Mouse (Mus musculus): ENCODE measurements around the gene Ttll13.
A peak's percentile ranks its signal among the peaks of the same experiment; 100 is the strongest.

DNA sequence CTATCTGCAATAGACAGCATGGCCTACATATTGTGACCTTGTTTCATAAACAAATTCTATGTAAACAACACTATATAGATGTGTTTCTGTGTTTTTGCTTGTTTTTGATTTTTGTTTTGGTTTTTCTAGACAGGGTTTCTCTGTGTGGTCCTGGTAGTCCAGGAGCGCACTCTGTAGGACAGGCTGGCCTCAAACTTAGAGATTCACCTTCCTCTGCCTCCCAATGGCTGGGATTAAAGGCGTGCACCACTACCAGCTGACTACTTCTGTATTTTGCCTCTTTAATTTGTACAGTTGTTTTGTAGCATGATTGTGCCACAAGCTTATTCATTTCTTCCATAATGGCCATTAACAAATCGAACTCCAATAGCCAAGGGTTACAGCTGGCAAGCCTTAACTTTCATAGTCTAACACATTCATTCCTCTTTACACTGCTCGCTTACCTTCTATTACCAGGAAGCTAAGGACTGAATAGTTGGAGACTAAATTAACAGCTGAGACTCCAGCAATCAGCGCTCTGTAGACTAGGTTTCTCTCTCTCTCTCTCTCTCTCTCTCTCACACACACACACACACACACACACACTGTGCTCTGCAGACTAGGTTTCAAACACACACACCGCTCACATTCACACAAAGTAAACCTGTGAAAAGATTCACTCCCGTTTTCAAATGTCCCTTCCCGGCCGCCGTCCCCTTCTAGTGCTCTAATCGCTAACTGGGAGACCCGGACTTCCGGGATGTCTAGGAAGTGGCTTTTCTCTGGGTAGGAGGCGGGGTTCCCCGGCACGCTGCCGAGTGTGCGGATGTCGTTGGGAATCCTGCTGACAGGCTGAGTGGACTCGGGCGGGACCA, 22.9 kb downstream of the Ttll13 start, which contains the start of gene Vps33b:
- TF ChIP-seq ZNF384 (IDR thresholded peaks at IDR 0.05; ENCODE audit: low read depth, low read length) (no peak), ZKSCAN1 (IDR thresholded peaks at IDR 0.05; ENCODE audit: low read depth, low read length) (no peak), POLR2A (IDR thresholded peaks at IDR 0.05; ENCODE audit: control insufficient read depth in 1 of 2, insufficient read depth in 1 of 2, low read depth in 1 of 2, low read length in 2 of 2, poor library complexity in 1 of 2) (peak in 1 of 2 experiments; percentile 86; a peak in 3 of 4 replicates), CTCF (IDR thresholded peaks at IDR 0.05 in 2 of 3, conservative IDR thresholded peaks at IDR 0.05 in 1 of 3; ENCODE audit: control insufficient read depth in 1 of 3, insufficient read depth in 1 of 3, low read depth in 2 of 3, low read length in 3 of 3, poor library complexity in 1 of 3, severe bottlenecking in 1 of 3) (no peak; a peak in 1 of 6 replicates), MAZ (IDR thresholded peaks at IDR 0.05; ENCODE audit: low read depth, low read length) (no peak), ZC3H11A (IDR thresholded peaks at IDR 0.05; ENCODE audit: low read depth, low read length) (no peak), HCFC1 (IDR thresholded peaks at IDR 0.05; ENCODE audit: low read depth, low read length) (peak; percentile 92), POLR2AphosphoS5 (IDR thresholded peaks at IDR 0.05; ENCODE audit: borderline replicate concordance, low read depth, low read length) (no peak), SIN3A (IDR thresholded peaks at IDR 0.05; ENCODE audit: low read length) (peak; percentile 99)

Measured in MEL (cell line).